Mouse (Mus musculus): ENCODE data around the gene Zfp62. TPM values are rescaled to one million over a fixed set of nuclear protein-coding genes. Genes with fewer than 3 reads are reported as not detected.

Gene Zfp62
- polyA plus RNA-seq, 1 experiment from 2014 or later = 42.8 TPM

DNA sequence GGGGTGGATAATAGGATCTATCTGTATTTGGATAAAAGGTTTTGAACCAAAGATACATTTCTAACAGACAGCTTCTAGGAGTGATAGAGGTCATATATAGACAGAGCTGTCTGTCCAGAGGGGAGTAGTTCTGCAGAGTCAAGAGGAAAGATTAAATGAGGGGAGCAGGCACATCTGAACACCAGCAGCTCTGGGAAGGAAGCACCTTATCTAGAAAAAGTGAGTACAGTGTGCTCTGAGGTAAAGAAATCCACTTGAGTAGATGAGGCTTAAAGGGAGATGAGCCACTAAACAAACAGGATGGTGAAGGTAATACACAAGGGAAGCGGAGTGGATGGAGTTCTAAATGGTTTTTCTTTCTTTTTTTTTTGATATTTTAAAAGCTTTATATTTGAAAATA, 4.4 kb downstream of the Zfp62 start:
- DNase-seq = no peak
- WGBS = 97% methylated on average over 1 of the region's 1 CpGs

DNA sequence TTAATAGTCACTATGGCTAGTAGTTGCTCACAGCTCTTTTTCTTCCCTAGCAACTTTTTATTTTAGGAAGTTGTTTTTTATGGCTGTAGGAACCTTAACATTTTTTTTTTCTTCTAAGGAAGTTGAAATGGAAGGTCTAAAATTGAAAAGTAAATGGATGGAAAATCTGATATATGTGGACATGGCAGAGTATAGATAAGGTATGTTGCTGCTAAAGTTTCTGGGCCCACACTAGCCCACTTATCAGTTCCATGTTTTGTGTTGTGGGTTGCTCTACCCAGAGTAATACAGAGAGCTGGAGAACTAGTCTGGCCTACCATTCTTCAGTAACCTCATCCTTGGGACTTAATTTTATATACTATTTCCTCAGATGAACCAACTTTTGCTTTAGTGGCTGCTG, 9.5 kb downstream of the Zfp62 start:
- TF ChIP-seq CTCF (IDR thresholded peaks at IDR 0.05; ENCODE audit: low read depth) = no peak
- no peak for ATAC-seq (ENCODE audit: insufficient read depth)
- H3K4me2 ChIP-seq = no peak overlapping the region

More for the DNA sequence above, 4.4 kb downstream of the Zfp62 start:
- ATAC-seq (ENCODE audit: insufficient read depth) = no peak
- H3K27ac ChIP-seq (ENCODE audit: low read depth) = no peak overlapping the region
- no peaks in the 10 kb centered on the region for H3K9me3 ChIP-seq (ENCODE audit: low read depth, low read length)
- no peak for TF ChIP-seq CTCF (IDR thresholded peaks at IDR 0.05; ENCODE audit: low read depth)
- peaks cover 11% of the 10 kb centered on the region; the same call in 1 of the 2 replicates for H3K4me1 ChIP-seq (ENCODE audit: insufficient read depth)
- H3K4me2 ChIP-seq = no peak overlapping the region
- H3K4me3 ChIP-seq (ENCODE audit: low read depth, low read length) = no peak overlapping the region
- no peak overlapping the region for H3K9ac ChIP-seq
- no peaks in the 10 kb centered on the region for H3K27me3 ChIP-seq (ENCODE audit: insufficient read depth, low read length)
- peaks cover 13% of the 10 kb centered on the region; the same call in 1 of the 2 replicates for H3K36me3 ChIP-seq (ENCODE audit: insufficient read depth)

DNA sequence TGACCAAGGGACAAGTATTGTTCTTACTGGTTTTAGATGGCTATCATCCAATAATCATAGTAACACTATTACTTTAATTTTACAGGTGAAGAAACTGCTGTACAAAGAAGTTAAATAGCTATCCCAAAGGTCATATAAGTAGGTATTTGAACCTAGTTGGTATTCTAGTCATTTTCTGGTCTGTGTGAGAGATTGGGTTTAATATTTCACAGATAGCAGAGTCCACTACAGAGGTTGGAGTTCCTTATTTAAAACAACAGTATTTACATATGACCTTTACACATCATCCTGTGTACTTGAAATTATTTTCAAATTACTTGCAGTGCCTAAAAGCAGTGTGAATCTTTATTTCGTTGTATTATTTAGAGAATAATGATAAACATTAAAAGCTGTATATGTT, 10.4 kb downstream of the Zfp62 start:
- Histone ChIP-seq H3K27me3 (ENCODE audit: insufficient read depth, low read length) (no peaks in the 10 kb centered on the region), H3K36me3 (ENCODE audit: insufficient read depth) (peaks cover 44% of the 10 kb centered on the region), H3K27ac (ENCODE audit: low read depth) (no peak overlapping the region), H3K9me3 (ENCODE audit: low read depth, low read length) (no peaks in the 10 kb centered on the region), H3K4me3 (ENCODE audit: low read depth, low read length) (no peak overlapping the region), H3K4me2 (no peak overlapping the region), H3K9ac (no peak overlapping the region), H3K4me1 (ENCODE audit: insufficient read depth) (no peaks in the 10 kb centered on the region)
- TF ChIP-seq CTCF (IDR thresholded peaks at IDR 0.05; ENCODE audit: low read depth) = no peak
- ATAC-seq (ENCODE audit: insufficient read depth) (no peak), DNase-seq (no peak)
- 94% methylated on average over 1 of the region's 1 CpGs for WGBS

More for the DNA sequence above, 9.5 kb downstream of the Zfp62 start:
- no peaks in the 10 kb centered on the region for H3K27me3 ChIP-seq (ENCODE audit: insufficient read depth, low read length)
- no peak overlapping the region for H3K27ac ChIP-seq (ENCODE audit: low read depth)
- no peak for DNase-seq
- H3K36me3 ChIP-seq (ENCODE audit: insufficient read depth) = peaks cover 44% of the 10 kb centered on the region
- no peak overlapping the region for H3K4me3 ChIP-seq (ENCODE audit: low read depth, low read length)
- H3K9me3 ChIP-seq (ENCODE audit: low read depth, low read length) = no peaks in the 10 kb centered on the region
- no peaks in the 10 kb centered on the region for H3K4me1 ChIP-seq (ENCODE audit: insufficient read depth)
- H3K9ac ChIP-seq = no peak overlapping the region

DNA sequence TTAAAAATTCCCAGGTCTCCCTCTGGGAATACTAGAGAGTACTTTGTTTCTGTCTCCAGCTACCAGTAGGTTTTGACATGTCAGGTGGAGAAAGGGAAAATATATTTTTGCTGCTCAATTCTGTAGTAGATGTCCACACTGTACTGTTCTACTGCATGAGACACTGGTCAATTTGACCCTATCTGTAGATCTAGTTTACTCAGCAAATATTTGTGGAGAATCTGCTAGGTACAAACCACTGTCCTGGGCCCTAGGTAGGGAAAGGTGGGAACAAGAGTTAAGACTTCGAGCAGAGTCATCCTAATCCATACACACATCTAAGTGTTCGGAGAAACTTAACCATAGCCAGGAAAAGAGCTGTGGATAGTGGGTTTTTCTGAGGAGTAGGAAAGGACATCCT, 16.2 kb downstream of the Zfp62 start:
- no peak for DNase-seq
- no peak for ATAC-seq (ENCODE audit: insufficient read depth)
- 91% methylated on average over 2 of the region's 2 CpGs for WGBS
- H3K27me3 ChIP-seq (ENCODE audit: insufficient read depth, low read length) = no peaks in the 10 kb centered on the region
- TF ChIP-seq CTCF (IDR thresholded peaks at IDR 0.05; ENCODE audit: low read depth) = no peak
- no peak overlapping the region for H3K4me2 ChIP-seq
- H3K4me1 ChIP-seq (ENCODE audit: insufficient read depth) = no peaks in the 10 kb centered on the region
- H3K9ac ChIP-seq = no peak overlapping the region
- no peak overlapping the region for H3K4me3 ChIP-seq (ENCODE audit: low read depth, low read length)
- no peaks in the 10 kb centered on the region for H3K9me3 ChIP-seq (ENCODE audit: low read depth, low read length)
- peaks cover 32% of the 10 kb centered on the region for H3K36me3 ChIP-seq (ENCODE audit: insufficient read depth)
- no peak overlapping the region for H3K27ac ChIP-seq (ENCODE audit: low read depth)

DNA sequence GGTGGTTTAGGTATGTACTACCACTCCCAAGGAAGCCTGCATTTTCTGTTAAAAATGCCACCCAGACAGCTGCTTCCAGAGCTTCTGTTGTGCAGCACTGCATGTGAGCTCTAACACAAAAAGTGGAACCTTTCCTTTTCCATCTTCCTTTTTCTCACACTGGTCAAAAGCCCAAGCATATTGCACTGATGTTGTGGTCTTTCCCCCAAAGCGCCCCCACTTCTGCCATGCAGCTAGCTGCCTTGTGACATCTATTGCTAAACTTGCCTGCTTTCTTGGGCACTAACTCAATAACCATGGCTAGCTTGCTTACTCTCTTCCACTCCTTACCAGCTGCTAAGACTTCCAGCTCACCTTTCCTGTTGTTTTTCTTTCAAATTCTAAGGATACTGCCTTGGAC, 21.4 kb downstream of the Zfp62 start:
- DNase-seq (no peak), ATAC-seq (ENCODE audit: insufficient read depth) (no peak)
- no peak for TF ChIP-seq CTCF (IDR thresholded peaks at IDR 0.05; ENCODE audit: low read depth)
- Histone ChIP-seq H3K4me3 (ENCODE audit: low read depth, low read length) (no peak overlapping the region), H3K27me3 (ENCODE audit: insufficient read depth, low read length) (no peaks in the 10 kb centered on the region), H3K9me3 (ENCODE audit: low read depth, low read length) (no peaks in the 10 kb centered on the region), H3K36me3 (ENCODE audit: insufficient read depth) (no peaks in the 10 kb centered on the region), H3K9ac (no peak overlapping the region), H3K4me2 (no peak overlapping the region), H3K4me1 (ENCODE audit: insufficient read depth) (no peaks in the 10 kb centered on the region), H3K27ac (ENCODE audit: low read depth) (no peak overlapping the region)
- WGBS = 75% methylated on average over 1 of the region's 1 CpGs

DNA sequence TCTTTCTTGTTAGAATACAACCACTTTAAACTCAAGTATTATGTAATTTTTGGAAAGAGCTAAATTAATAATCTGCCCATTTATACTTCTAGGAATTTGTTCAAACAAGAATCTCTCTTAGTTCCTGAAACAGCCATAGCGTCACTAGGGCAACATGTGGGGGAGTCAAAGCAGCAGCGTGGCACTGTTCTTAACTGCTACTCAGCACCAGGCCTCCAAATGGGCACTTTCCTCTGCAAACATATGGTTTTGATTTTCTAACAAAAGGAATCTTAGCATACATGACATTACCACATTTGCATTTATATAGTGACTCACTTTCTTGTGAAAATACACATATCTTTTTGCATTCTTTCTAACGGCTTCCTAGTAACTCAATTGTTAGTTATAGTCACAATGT, 29.7 kb downstream of the Zfp62 start:
- H3K9me3 ChIP-seq (ENCODE audit: low read depth, low read length) = no peaks in the 10 kb centered on the region
- no peaks in the 10 kb centered on the region for H3K4me1 ChIP-seq (ENCODE audit: insufficient read depth)
- H3K27ac ChIP-seq (ENCODE audit: low read depth) = no peak overlapping the region
- WGBS = 70% methylated on average over 3 of the region's 3 CpGs
- no peaks in the 10 kb centered on the region for H3K36me3 ChIP-seq (ENCODE audit: insufficient read depth)
- DNase-seq = no peak
- H3K9ac ChIP-seq = no peak overlapping the region
- H3K4me3 ChIP-seq (ENCODE audit: low read depth, low read length) = no peak overlapping the region
- H3K27me3 ChIP-seq (ENCODE audit: insufficient read depth, low read length) = no peaks in the 10 kb centered on the region
- TF ChIP-seq CTCF (IDR thresholded peaks at IDR 0.05; ENCODE audit: low read depth) = no peak
- ATAC-seq (ENCODE audit: insufficient read depth) = no peak
- no peak overlapping the region for H3K4me2 ChIP-seq

DNA sequence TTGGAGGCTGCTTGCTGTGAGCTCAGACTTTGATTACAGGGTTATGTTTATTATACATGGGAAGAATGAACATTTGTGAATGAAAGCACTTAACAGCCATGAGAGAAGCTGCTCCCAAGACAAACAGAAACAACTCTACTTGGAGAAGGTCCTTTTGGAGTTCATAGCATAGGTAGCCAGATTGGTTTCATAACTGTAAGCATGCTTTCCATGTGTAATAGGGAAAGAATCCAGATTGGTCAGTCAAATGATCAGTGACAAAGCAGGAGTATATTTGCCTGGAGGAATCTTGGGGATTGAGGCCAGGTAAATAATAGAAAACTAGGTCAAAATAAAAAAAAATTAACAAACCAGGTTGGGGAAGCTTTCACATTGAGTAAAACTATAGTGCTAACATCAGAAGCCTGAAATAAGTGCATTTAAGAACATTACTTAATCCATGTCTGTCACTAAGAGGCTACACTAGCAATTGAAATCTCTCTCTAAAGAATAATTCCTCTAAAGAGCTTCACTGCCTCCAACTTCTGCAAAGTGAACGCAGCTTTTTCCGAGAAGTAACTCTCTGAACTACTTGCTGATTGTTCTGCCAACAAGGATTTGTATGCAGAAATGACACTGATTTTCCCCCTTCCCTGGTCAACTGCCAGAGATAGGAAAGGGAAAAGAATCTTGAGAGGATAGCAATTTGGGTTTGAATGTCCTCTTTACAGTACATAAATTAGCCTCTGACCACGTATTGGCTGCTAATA, 32.5 kb downstream of the Zfp62 start:
- DNase-seq (no peak), ATAC-seq (ENCODE audit: insufficient read depth) (no peak)
- no peaks in the 10 kb centered on the region for H3K9me3 ChIP-seq (ENCODE audit: low read depth, low read length)
- no peak overlapping the region for H3K4me2 ChIP-seq
- 60% methylated on average over 3 of the region's 3 CpGs for WGBS
- no peak overlapping the region for H3K9ac ChIP-seq
- no peaks in the 10 kb centered on the region for H3K4me1 ChIP-seq (ENCODE audit: insufficient read depth)
- H3K27me3 ChIP-seq (ENCODE audit: insufficient read depth, low read length) = no peaks in the 10 kb centered on the region
- H3K27ac ChIP-seq (ENCODE audit: low read depth) = no peak overlapping the region
- no peak for TF ChIP-seq CTCF (IDR thresholded peaks at IDR 0.05; ENCODE audit: low read depth)
- H3K36me3 ChIP-seq (ENCODE audit: insufficient read depth) = no peaks in the 10 kb centered on the region
- H3K4me3 ChIP-seq (ENCODE audit: low read depth, low read length) = no peak overlapping the region

Data from lung, embryonic 14.5 days (tissue).